Mouse (Mus musculus) splenic B cell, adult 2 months (primary cell): ENCODE measurements at regions not wholly inside any gene's neighbourhood (a gene's known extent, or its start where the extent isn't known, plus 50 kb on each side); places are given as distances from the start of the nearest gene placed in this dataset.
A peak's percentile ranks its signal among the peaks of the same experiment; 100 is the strongest.

Experiments
- DNase-seq: peaks from one replicate; pipeline ENCODE4 v3.0.0-alpha.2; 2011; ENCODE audit warnings: low read depth, low spot score
- H3K27me3 ChIP-seq: 2 replicates; pipeline ENCODE4 v1.6.1; 2012; ENCODE audit warnings: mild to moderate bottlenecking, low read length, moderate library complexity, mixed read lengths; ENCODE audit not compliant: control insufficient read depth, poor library complexity, insufficient read depth, severe bottlenecking
- H3K36me3 ChIP-seq: 2 replicates; pipeline ENCODE4 v1.6.1; 2012; ENCODE audit warnings: mild to moderate bottlenecking, low read length, moderate library complexity, mixed read lengths; ENCODE audit not compliant: control insufficient read depth, poor library complexity, insufficient read depth, severe bottlenecking

GRCm38 (mm10) chr6:108910330-108910729 lies 81.9 kb downstream of the Edem1 start:
- Histone ChIP-seq H3K36me3 (no peaks in the 10 kb centered on the region), H3K27me3 (no peaks in the 10 kb centered on the region)
- no peak for DNase-seq

- no peak for DNase-seq
- Histone ChIP-seq H3K27me3 (no peaks in the 10 kb centered on the region), H3K36me3 (no peaks in the 10 kb centered on the region)
Measured at GRCm38 (mm10) chr6:108912539-108912938, 84.1 kb downstream of the Edem1 start.

- H3K27me3 ChIP-seq = no peaks in the 10 kb centered on the region
- no peaks in the 10 kb centered on the region for H3K36me3 ChIP-seq
- no peak for DNase-seq
Measured at GRCm38 (mm10) chr6:108919372-108919913, 91.0 kb downstream of the Edem1 start.

GRCm38 (mm10) chr6:108921181-108921580 lies 92.7 kb downstream of the Edem1 start:
- Histone ChIP-seq H3K36me3 (no peaks in the 10 kb centered on the region), H3K27me3 (no peaks in the 10 kb centered on the region)
- DNase-seq = no peak

- H3K36me3 ChIP-seq = no peaks in the 10 kb centered on the region
- DNase-seq = peak; percentile 41
Measured at GRCm38 (mm10) chr6:108922564-108922963, 94.1 kb downstream of the Edem1 start.

GRCm38 (mm10) chr6:108928981-108929380 lies 100.5 kb downstream of the Edem1 start:
- Histone ChIP-seq H3K36me3 (no peaks in the 10 kb centered on the region), H3K27me3 (no peaks in the 10 kb centered on the region)
- DNase-seq = no peak

More at GRCm38 (mm10) chr6:108922564-108922963, 94.1 kb downstream of the Edem1 start:
- H3K27me3 ChIP-seq = no peaks in the 10 kb centered on the region

GRCm38 (mm10) chr6:108938646-108939045 lies 110.2 kb downstream of the Edem1 start:
- H3K36me3 ChIP-seq = no peaks in the 10 kb centered on the region
- DNase-seq = no peak
- no peaks in the 10 kb centered on the region for H3K27me3 ChIP-seq

GRCm38 (mm10) chr6:108942288-108942687 lies 113.8 kb downstream of the Edem1 start:
- no peaks in the 10 kb centered on the region for H3K27me3 ChIP-seq
- H3K36me3 ChIP-seq = no peaks in the 10 kb centered on the region
- no peak for DNase-seq

GRCm38 (mm10) chr6:108952389-108952788 lies 123.9 kb downstream of the Edem1 start:
- Histone ChIP-seq H3K27me3 (no peaks in the 10 kb centered on the region), H3K36me3 (no peaks in the 10 kb centered on the region)
- no peak for DNase-seq

GRCm38 (mm10) chr6:108962810-108963209 lies 134.4 kb downstream of the Edem1 start:
- H3K36me3 ChIP-seq = no peaks in the 10 kb centered on the region
- DNase-seq = no peak
- no peaks in the 10 kb centered on the region; the same call in 1 of the 2 replicates for H3K27me3 ChIP-seq

- Histone ChIP-seq H3K36me3 (no peaks in the 10 kb centered on the region), H3K27me3 (no peaks in the 10 kb centered on the region; the same call in 1 of the 2 replicates)
- DNase-seq = peak; percentile 16
Measured at GRCm38 (mm10) chr6:108963295-108963694, 134.9 kb downstream of the Edem1 start.

- Histone ChIP-seq H3K36me3 (no peaks in the 10 kb centered on the region), H3K27me3 (no peaks in the 10 kb centered on the region; the same call in 1 of the 2 replicates)
- DNase-seq = no peak
Measured at GRCm38 (mm10) chr6:108969477-108970176, 141.2 kb downstream of the Edem1 start.

GRCm38 (mm10) chr6:108971415-108972089 lies 143.1 kb downstream of the Edem1 start:
- Histone ChIP-seq H3K27me3 (no peaks in the 10 kb centered on the region; the same call in 1 of the 2 replicates), H3K36me3 (no peaks in the 10 kb centered on the region)
- DNase-seq = no peak

GRCm38 (mm10) chr6:108973701-108974100 lies 145.3 kb downstream of the Edem1 start:
- no peak for DNase-seq
- Histone ChIP-seq H3K27me3 (no peaks in the 10 kb centered on the region; the same call in 1 of the 2 replicates), H3K36me3 (no peaks in the 10 kb centered on the region)

GRCm38 (mm10) chr6:108989506-108989905 lies 161.1 kb downstream of the Edem1 start:
- Histone ChIP-seq H3K36me3 (no peaks in the 10 kb centered on the region), H3K27me3 (no peaks in the 10 kb centered on the region)
- DNase-seq = no peak
